Mouse (Mus musculus) neural tube, embryonic 14.5 days (tissue): ENCODE data around the gene Evl. TPM values are rescaled to one million over a fixed set of nuclear protein-coding genes. Genes with fewer than 3 reads are reported as not detected.

ENCODE experiments used
- ATAC-seq: fragments of 200-750 bp; cut with Nextera tagmentation; 2 replicates; pipeline ENCODE4 v1.8.0; 2017; ENCODE audit warnings: low read depth, mild to moderate bottlenecking, moderate TSS enrichment, moderate library complexity
- H3K27ac ChIP-seq: fragments of 300-500 bp; sonication (generic); 2 replicates; pipeline ENCODE4 v1.5.1; 2014; ENCODE audit warnings: low read depth, mild to moderate bottlenecking, control low read depth, low read length, moderate library complexity, mixed read lengths
- H3K27me3 ChIP-seq: fragments of 300-500 bp; sonication (generic); 2 replicates; pipeline ENCODE4 v1.6.1; 2014; ENCODE audit warnings: low read length; ENCODE audit not compliant: control insufficient read depth, insufficient read depth
- H3K36me3 ChIP-seq: fragments of 300-500 bp; sonication (generic); 2 replicates; pipeline ENCODE4 v1.6.1; 2014; ENCODE audit warnings: low read length, mixed read lengths; ENCODE audit not compliant: control insufficient read depth, insufficient read depth
- H3K4me1 ChIP-seq: fragments of 300-500 bp; sonication (generic); 2 replicates; pipeline ENCODE4 v1.6.1; 2014; ENCODE audit warnings: low read length; ENCODE audit not compliant: control insufficient read depth, insufficient read depth
- H3K4me2 ChIP-seq: fragments of 300-500 bp; sonication (generic); 2 replicates; pipeline ENCODE4 v1.6.1; 2014; ENCODE audit warnings: mild to moderate bottlenecking, low read depth, low read length, control low read depth
- H3K4me3 ChIP-seq: fragments of 300-500 bp; sonication (generic); 2 replicates; pipeline ENCODE4 v1.5.1; 2014; ENCODE audit warnings: low read depth, low read length, control low read depth, mixed read lengths
- H3K9ac ChIP-seq: fragments of 300-500 bp; sonication (generic); replicated peaks from 2 replicates; pipeline ENCODE4 v1.6.1; 2014; ENCODE audit warnings: low read depth, mild to moderate bottlenecking, control low read depth, low read length, mixed read lengths
- H3K9me3 ChIP-seq: fragments of 300-500 bp; sonication (generic); 2 replicates; pipeline ENCODE4 v1.6.1; 2016; ENCODE audit warnings: low read length; ENCODE audit not compliant: control insufficient read depth
- WGBS: fragments of 180-500 bp; shearing (Covaris S2); extraction: QIAGEN DNeasy Blood & Tissue Kit; methylation state at CpG from one replicate; pipeline ENCODE4 v1.1.7; 2014; 5-methylcytosine and 5-hydroxymethylcytosine counted together
- polyA plus RNA-seq: library from polyadenylated mRNA; unstranded; fragments of >200 nt; fragmentation: Nextera tagmentation; extraction: Ambion mirVana; gene quantifications from 2 replicates; pipeline ENCODE4 v1.2.1, GENCODE M21; 2014

Evl gene
- polyA plus RNA-seq, 1 experiment from 2014 or later: 265 TPM

GRCm38 (mm10) chr12:108693592-108693991 is 139.1 kb downstream of the Evl start:
- WGBS: 78% methylated on average over 2 of the region's 2 CpGs
- ATAC-seq: peak; percentile 18; the same call in 1 of the 2 replicates

GRCm38 (mm10) chr12:108694223-108694622 is 139.7 kb downstream of the Evl start:
- Histone ChIP-seq H3K4me1 (no peaks in the 10 kb centered on the region), H3K27ac (no peak overlapping the region), H3K4me3 (no peak overlapping the region), H3K9me3 (no peaks in the 10 kb centered on the region), H3K36me3 (0 out of 2 replicates have a peak, but pooled peaks cover 1% of the 10 kb centered on the region), H3K9ac (no peak overlapping the region), H3K27me3 (no peaks in the 10 kb centered on the region), H3K4me2 (no peak overlapping the region)
- WGBS: 86% methylated on average over 1 of the region's 1 CpGs
- ATAC-seq: no peak

More at GRCm38 (mm10) chr12:108693592-108693991, 139.1 kb downstream of the Evl start:
- no peak overlapping the region for H3K4me3 ChIP-seq
- H3K4me1 ChIP-seq: no peaks in the 10 kb centered on the region
- no peak overlapping the region for H3K9ac ChIP-seq
- H3K9me3 ChIP-seq: no peaks in the 10 kb centered on the region
- 0 out of 2 replicates have a peak, but pooled peaks cover 5% of the 10 kb centered on the region for H3K36me3 ChIP-seq
- H3K27me3 ChIP-seq: no peaks in the 10 kb centered on the region
- no peak overlapping the region for H3K27ac ChIP-seq
- no peak overlapping the region for H3K4me2 ChIP-seq

GRCm38 (mm10) chr12:108698697-108699471 is 144.4 kb downstream of the Evl start:
- H3K4me1 ChIP-seq: 0 out of 2 replicates have a peak, but pooled peaks cover 4% of the 10 kb centered on the region
- no peak for ATAC-seq
- no peak overlapping the region for H3K4me3 ChIP-seq
- no peak overlapping the region for H3K9ac ChIP-seq
- H3K27ac ChIP-seq: no peak overlapping the region
- H3K36me3 ChIP-seq: no peaks in the 10 kb centered on the region
- WGBS: 66% methylated on average over 11 of the region's 11 CpGs
- H3K27me3 ChIP-seq: peaks cover 8% of the 10 kb centered on the region
- no peaks in the 10 kb centered on the region for H3K9me3 ChIP-seq
- no peak overlapping the region for H3K4me2 ChIP-seq

GRCm38 (mm10) chr12:108699576-108699975 is 145.1 kb downstream of the Evl start:
- Histone ChIP-seq H3K27me3 (peaks cover 8% of the 10 kb centered on the region), H3K4me3 (no peak overlapping the region), H3K9ac (no peak overlapping the region), H3K27ac (no peak overlapping the region), H3K9me3 (no peaks in the 10 kb centered on the region), H3K4me1 (0 out of 2 replicates have a peak, but pooled peaks cover 4% of the 10 kb centered on the region), H3K36me3 (no peaks in the 10 kb centered on the region), H3K4me2 (no peak overlapping the region)
- ATAC-seq: no peak
- 82% methylated on average over 10 of the region's 10 CpGs for WGBS

GRCm38 (mm10) chr12:108700037-108700436 is 145.5 kb downstream of the Evl start:
- H3K36me3 ChIP-seq: no peaks in the 10 kb centered on the region
- H3K27me3 ChIP-seq: peaks cover 8% of the 10 kb centered on the region
- 0 out of 2 replicates have a peak, but pooled peaks cover 4% of the 10 kb centered on the region for H3K4me1 ChIP-seq
- H3K4me3 ChIP-seq: no peak overlapping the region
- H3K9ac ChIP-seq: no peak overlapping the region
- 79% methylated on average over 5 of the region's 5 CpGs for WGBS
- no peak overlapping the region for H3K4me2 ChIP-seq
- no peak overlapping the region for H3K27ac ChIP-seq
- ATAC-seq: no peak
- H3K9me3 ChIP-seq: no peaks in the 10 kb centered on the region

GRCm38 (mm10) chr12:108701221-108701620 is 146.7 kb downstream of the Evl start:
- Histone ChIP-seq H3K4me2 (no peak overlapping the region), H3K27ac (no peak overlapping the region), H3K4me3 (no peak overlapping the region), H3K9me3 (no peaks in the 10 kb centered on the region), H3K4me1 (0 out of 2 replicates have a peak, but pooled peaks cover 4% of the 10 kb centered on the region), H3K27me3 (peaks cover 8% of the 10 kb centered on the region), H3K9ac (no peak overlapping the region), H3K36me3 (no peaks in the 10 kb centered on the region)
- no peak for ATAC-seq
- WGBS: 56% methylated on average over 2 of the region's 2 CpGs

- H3K27me3 ChIP-seq: peaks cover 8% of the 10 kb centered on the region
- H3K9me3 ChIP-seq: no peaks in the 10 kb centered on the region
- H3K4me3 ChIP-seq: peak within 1 kb of the TSS; percentile 16
- no peak within 1 kb of the TSS for H3K27ac ChIP-seq
- H3K4me1 ChIP-seq: 0 out of 2 replicates have a peak, but pooled peaks cover 4% of the 10 kb centered on the region
- WGBS: 1% methylated on average over 32 of the region's 32 CpGs
- peak; percentile 41 for ATAC-seq
- H3K36me3 ChIP-seq: no peaks in the 10 kb centered on the region
- no peak within 1 kb of the TSS for H3K9ac ChIP-seq
- peak within 1 kb of the TSS; percentile 41 for H3K4me2 ChIP-seq
Observed at GRCm38 (mm10) chr12:108702185-108702584, 147.7 kb downstream of the Evl start, which contains the start of gene Degs2. Gene Degs2, minus strand, starts transcription at chr12:108702315.

- H3K27ac ChIP-seq: no peak overlapping the region
- no peaks in the 10 kb centered on the region for H3K9me3 ChIP-seq
- ATAC-seq: no peak
- H3K36me3 ChIP-seq: no peaks in the 10 kb centered on the region
- 0 out of 2 replicates have a peak, but pooled peaks cover 4% of the 10 kb centered on the region for H3K4me1 ChIP-seq
- WGBS: 92% methylated on average over 6 of the region's 6 CpGs
- no peak overlapping the region for H3K4me3 ChIP-seq
- no peak overlapping the region for H3K4me2 ChIP-seq
- H3K27me3 ChIP-seq: peaks cover 8% of the 10 kb centered on the region
- no peak overlapping the region for H3K9ac ChIP-seq
Observed at GRCm38 (mm10) chr12:108705486-108705885, 151.0 kb downstream of the Evl start.

GRCm38 (mm10) chr12:108706129-108706528 is 151.6 kb downstream of the Evl start:
- no peaks in the 10 kb centered on the region for H3K9me3 ChIP-seq
- no peak overlapping the region for H3K4me3 ChIP-seq
- H3K4me2 ChIP-seq: no peak overlapping the region
- no peak overlapping the region for H3K27ac ChIP-seq
- 0 out of 2 replicates have a peak, but pooled peaks cover 4% of the 10 kb centered on the region for H3K4me1 ChIP-seq
- no peak for ATAC-seq
- no peak overlapping the region for H3K9ac ChIP-seq
- H3K27me3 ChIP-seq: peaks cover 8% of the 10 kb centered on the region
- 55% methylated on average over 7 of the region's 7 CpGs for WGBS
- H3K36me3 ChIP-seq: no peaks in the 10 kb centered on the region
